Mouse (Mus musculus) frontal cortex, postnatal 36 days (tissue): ENCODE data around the gene Tmx1.

ENCODE experiments used
- DNase-seq, 2 experiments: peaks; one replicate each; pipeline ENCODE4 v3.0.0; 2022; ENCODE audit warnings: low spot score in 2 of 2

The Tmx1 gene

DNA sequence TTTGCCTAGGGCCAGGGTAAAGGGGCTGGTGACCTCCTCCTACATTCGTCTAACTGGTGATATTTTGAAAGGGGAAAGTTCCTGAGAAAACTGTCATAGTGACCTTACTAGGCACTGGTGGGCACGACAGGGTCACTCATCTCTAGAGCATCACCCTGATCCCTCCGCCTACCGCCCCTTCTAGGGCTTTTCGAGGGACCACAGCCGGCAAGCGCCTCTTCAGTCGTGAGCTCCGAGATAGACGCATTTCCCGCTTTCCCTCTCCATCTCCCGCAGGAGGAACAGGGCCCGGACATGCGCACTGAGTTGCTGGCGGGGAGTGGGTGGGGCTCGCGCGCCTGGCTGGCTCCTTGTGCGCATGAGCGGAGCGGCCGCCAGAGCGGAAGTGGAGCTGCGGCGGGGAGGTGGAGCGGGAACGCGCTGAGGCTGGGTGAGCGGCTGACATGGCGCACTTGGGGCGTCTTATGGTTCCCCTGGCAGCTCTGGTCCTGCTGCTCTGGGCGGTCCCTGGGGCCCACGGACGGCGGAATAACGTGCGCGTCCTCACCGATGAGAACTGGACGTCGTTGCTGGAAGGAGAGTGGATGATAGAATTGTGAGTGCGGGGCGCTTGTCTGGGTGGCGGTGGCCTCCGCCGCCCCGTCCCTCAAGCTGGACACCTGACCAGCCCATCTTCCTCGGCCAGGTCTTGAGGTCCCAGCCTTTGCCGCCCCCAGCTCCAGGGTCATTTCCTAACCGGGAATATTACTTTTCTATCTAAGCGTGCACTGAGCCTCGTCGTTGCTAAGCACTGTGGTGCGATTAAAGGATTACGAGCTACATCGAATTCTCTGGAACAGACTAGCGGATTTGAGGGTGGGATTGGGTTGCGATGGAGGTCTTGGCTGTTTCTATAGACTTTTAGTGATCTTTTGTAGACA is at the start of gene Tmx1:
Gene Tmx1 (plus strand): TSS at position 370 of the 920 bp plus-strand sequence.
- peak; percentile 96 to 97 for DNase-seq

- DNase-seq: peak; percentile 92 to 96
These were observed 48.6 kb upstream of the Tmx1 start for GRCm38 (mm10) chr12:70404327-70404726.

- no peak for DNase-seq
These were observed 44.5 kb upstream of the Tmx1 start for GRCm38 (mm10) chr12:70408396-70408795.

DNA sequence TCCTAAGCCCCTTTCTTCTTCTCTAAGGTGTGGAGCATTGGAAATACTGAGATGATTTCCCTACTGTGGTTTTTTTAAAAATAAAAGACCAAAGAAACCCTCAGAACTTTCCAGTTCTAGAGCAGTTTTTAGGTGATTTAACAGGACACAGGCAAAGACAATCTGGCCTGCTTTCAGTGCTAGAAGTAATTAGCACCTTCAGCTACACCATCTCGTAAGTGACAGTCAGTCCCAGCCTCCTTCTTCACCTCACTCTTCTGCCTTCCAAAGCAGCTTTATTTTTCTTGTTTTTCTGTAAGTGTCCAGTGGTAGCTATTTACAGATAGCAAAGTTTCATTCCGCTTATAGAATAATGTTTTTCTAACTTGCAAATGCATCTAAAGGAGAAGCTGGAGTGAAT is 43.3 kb upstream of the Tmx1 start:
- DNase-seq: no peak

- no peak for DNase-seq
These were observed 32.7 kb upstream of the Tmx1 start for GRCm38 (mm10) chr12:70420216-70420615.

GRCm38 (mm10) chr12:70421028-70421427 is 31.9 kb upstream of the Tmx1 start:
- DNase-seq: no peak

DNA sequence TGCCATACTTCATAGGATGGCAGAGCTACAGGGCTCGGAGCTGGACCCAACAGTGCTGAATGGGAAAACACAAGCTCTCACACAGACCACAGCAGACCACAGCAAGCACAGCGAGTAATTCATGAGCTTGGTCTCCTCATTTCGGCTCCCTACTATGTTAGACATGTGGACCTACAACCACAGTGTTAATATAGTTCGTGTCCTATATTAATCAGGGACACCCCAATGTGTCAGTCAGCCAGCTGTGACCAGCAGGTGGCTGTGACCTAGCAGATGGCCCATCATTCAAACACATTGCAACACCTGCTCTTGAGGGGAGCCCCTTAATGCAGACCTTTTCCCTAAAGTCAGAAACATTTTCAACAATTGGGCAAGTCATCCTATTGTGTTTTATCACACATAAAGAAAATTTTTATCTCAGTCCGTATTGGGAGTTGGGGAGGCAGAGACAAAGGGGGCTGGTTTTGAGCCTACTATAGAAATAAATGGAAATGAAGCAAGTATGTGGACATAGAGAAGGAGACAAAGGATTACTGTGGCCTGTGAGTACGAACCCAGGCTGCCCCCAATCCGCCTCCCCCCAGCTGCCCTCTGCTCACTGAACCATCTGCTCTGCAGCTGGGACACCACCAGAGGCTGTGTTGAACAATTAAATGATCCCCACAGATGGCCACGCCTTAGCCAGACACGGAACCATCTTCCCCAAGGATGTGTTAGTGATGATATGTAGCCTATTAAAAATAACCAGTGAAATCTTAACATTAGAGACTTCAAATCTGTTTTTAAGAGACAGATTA is 30.4 kb upstream of the Tmx1 start:
- DNase-seq: no peak

GRCm38 (mm10) chr12:70427885-70428284 is 25.0 kb upstream of the Tmx1 start:
- DNase-seq: no peak

DNA sequence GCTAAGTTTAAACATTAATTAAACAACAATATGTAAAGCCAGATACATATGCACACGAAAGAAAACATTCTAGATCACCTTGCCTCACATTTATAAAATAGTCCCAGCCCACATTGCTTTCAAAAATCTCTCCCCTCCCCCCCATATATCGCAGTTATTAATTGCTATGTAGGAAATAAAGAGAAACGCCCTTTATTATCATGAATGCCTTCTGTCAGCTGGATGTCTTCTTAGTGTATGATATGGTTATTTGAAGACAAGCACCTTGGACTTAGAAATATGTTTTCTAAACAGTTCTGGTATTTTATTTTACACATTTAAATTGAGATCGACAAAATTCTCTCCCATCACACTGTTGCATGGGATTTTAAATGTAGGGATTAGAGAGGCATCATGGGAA is 23.3 kb upstream of the Tmx1 start:
- DNase-seq: no peak

- DNase-seq: peak; percentile 31 to 69
These were observed 22.5 kb upstream of the Tmx1 start for GRCm38 (mm10) chr12:70430307-70430950.

- DNase-seq: no peak
These were observed 21.5 kb upstream of the Tmx1 start for GRCm38 (mm10) chr12:70431428-70431827.

GRCm38 (mm10) chr12:70449961-70450360 is 2.9 kb upstream of the Tmx1 start:
- no peak for DNase-seq

DNA sequence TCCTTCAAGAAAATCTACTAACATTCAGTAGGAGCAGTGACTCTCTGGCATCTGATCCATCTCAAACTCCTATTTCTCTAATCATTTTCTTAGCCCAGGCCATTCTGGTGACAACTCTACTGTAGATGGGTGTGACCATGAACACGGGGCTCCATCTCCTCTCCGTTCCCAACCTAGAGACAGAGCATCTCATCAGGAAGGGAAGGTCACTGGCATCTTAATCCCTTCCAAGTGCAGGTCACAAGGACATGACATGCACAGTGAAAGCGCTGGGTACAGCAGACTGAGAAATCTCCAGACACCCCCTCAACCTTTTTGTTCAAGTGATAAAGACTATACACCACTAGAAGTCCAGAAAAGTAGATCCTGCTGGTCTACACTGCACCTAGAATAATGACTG is 1.4 kb upstream of the Tmx1 start:
- no peak for DNase-seq

- no peak for DNase-seq
These were observed 752 bp upstream of the Tmx1 start for GRCm38 (mm10) chr12:70452143-70452542.

DNA sequence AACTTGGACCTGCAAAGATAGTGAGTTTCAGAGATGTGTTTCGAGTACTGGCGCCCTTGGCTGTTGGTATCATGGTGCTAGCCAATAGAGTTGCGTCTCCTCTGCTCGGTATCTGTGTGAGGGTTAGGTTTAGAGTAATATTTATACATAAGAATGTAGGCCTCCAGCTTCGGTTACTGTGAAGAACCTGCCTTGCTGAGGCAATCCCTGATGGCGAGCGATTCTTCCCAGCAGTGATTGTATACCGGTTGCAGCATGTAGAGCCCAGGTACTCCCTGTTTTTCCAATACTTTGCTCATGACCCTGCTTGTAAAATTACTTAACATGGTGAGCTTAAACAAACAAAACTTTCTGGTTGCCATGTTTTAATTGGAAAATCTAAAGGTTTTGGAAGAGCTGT is 2.3 kb downstream of the Tmx1 start:
- no peak for DNase-seq

DNA sequence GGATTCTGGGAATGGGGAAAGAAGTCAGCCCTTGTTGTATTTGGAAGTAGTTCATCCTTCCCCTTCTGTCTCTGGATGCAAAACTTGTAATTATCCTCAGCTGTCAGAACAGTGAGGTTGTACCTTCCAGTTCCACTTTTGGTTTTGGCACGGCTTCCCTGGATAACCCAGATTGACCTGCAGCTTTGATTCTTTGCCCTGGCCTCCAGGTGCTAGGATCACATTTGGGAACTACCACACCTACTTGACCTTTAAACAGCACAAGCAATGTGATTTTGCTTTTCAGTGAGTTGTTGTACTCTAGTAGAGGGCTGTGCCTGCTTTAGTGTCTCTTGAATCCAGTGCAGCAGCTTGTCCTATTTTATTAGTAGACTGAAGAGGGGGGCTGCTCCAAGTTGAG is 6.7 kb downstream of the Tmx1 start:
- DNase-seq: no peak

GRCm38 (mm10) chr12:70464016-70464415 is 11.1 kb downstream of the Tmx1 start:
- DNase-seq: no peak

DNA sequence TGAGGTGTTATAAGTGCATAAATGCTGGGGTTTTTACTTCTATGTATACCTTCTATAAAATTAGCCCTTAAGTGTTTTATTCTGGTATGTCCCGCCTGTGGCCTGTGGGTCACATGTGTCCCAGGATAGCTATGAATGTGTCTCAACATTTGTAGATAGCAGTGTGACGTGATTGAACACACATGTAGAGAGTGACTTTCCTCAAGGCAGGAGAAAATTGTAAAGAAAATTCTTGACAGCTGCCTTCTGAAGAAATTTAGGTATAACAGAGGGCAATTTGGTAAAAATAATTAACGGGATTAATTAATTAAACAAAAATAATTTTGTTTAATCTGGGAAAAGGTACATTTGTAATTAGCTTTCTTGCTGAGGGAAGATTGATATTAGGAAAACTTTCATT is 22.4 kb downstream of the Tmx1 start:
- no peak for DNase-seq

GRCm38 (mm10) chr12:70476884-70477576 is 24.1 kb downstream of the Tmx1 start:
- DNase-seq: no peak

GRCm38 (mm10) chr12:70477593-70478287 is 24.8 kb downstream of the Tmx1 start:
- DNase-seq: peak in 1 of 2 experiments; percentile 70

DNA sequence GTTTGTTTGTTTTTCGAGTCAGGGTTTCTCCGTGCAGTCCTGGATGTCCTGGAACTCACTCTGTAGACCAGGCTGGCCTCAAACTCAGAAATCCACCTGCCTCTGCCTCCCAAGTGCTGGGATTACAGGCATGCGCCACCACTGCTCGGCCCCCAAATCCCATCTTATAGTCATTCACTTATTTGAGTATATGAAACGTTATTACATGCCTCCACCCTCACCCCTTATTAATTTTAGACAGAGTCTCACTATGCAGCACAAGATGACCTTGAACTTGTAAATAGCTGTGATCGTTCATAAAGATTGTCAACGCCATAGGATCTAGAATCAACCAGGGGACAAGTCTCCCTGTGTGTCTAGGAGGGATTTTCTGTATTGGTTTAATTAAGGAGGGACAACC is 33.1 kb downstream of the Tmx1 start:
- no peak for DNase-seq
